8 mouse cellular contexts compared by ENCODE assay signal in the genomic region with DNA sequence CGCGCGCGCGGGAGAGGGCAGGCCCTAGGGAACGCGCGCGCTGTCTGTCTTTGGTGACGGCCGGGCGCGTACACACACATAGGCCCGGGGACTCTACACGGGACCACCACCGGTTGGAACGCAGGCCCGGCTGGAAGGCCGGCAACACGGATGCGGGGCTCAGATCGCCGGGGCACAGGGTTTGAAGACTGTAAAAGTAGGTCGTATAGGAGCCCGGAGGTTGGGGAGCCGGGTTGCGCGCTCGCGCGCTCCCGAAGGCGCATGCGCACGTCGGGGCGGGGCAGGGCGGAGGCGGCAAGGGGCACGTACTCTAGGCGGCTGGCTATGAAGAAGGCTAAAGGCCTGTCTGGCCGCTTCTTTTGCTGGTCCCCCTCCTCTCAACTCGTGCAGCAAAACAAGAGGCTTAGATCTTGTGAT. TPM values are rescaled to one million over a fixed set of nuclear protein-coding genes. Genes with fewer than 3 reads are reported as not detected.
DNase-seq lines count a peak whose midpoint lies in the region; ATAC-seq and TF ChIP-seq lines count a peak whose summit lies in the region.

No protein-coding gene starts in this region.

- H3K4me3 ChIP-seq in ES-E14 (ENCODE audit: insufficient read depth in 1 of 2, low read depth in 1 of 2, low read length in 2 of 2, poor library complexity in 1 of 2, severe bottlenecking in 1 of 2) = peak overlapping the region; percentile 83 to 91
- peak overlapping the region; percentile 96 for H3K4me3 ChIP-seq in forebrain, embryonic 15.5 days
- H3K4me3 ChIP-seq in layer of hippocampus, adult 2 months = peak overlapping the region; percentile 62
- peak overlapping the region; percentile 97 for H3K4me3 ChIP-seq in lung, embryonic 14.5 days (ENCODE audit: low read depth, low read length)

- TF ChIP-seq CTCF in layer of hippocampus, adult 2 months (conservative IDR thresholded peaks at IDR 0.05) = no peak
- no peak for TF ChIP-seq CTCF in lung, embryonic 14.5 days (IDR thresholded peaks at IDR 0.05; ENCODE audit: low read depth)

- H3K4me1 ChIP-seq in ES-E14 (ENCODE audit: control insufficient read depth in 2 of 2, insufficient read depth in 2 of 2, low read length in 2 of 2, poor library complexity in 1 of 2) = peaks cover 2 to 16% of the 10 kb centered on the region in 2 experiments; a peak in 2 of 4 replicates
- H3K4me1 ChIP-seq in forebrain, embryonic 15.5 days = peaks cover 28% of the 10 kb centered on the region
- H3K4me1 ChIP-seq in lung, embryonic 14.5 days (ENCODE audit: insufficient read depth) = no peaks in the 10 kb centered on the region

- ATAC-seq in forebrain, embryonic 15.5 days (replicated peaks) = peak; percentile 69
- ATAC-seq in lung, embryonic 14.5 days (ENCODE audit: insufficient read depth) = peak; percentile 65

- no peaks in the 10 kb centered on the region for H3K9me3 ChIP-seq in ES-E14 (ENCODE audit: control insufficient read depth, insufficient read depth, low read depth, low read length)
- H3K9me3 ChIP-seq in forebrain, embryonic 15.5 days = no peaks in the 10 kb centered on the region
- H3K9me3 ChIP-seq in lung, embryonic 14.5 days (ENCODE audit: low read depth, low read length) = no peaks in the 10 kb centered on the region

- peaks cover 48% of the 10 kb centered on the region for H3K36me3 ChIP-seq in ES-E14 (ENCODE audit: control insufficient read depth, insufficient read depth, low read length, poor library complexity, severe bottlenecking)
- H3K36me3 ChIP-seq in forebrain, embryonic 15.5 days = peaks cover 27% of the 10 kb centered on the region
- peaks cover 51% of the 10 kb centered on the region for H3K36me3 ChIP-seq in lung, embryonic 14.5 days (ENCODE audit: insufficient read depth)

- WGBS in forebrain, embryonic 15.5 days = under 1% methylated on average over 43 of the region's 43 CpGs
- WGBS in lung, embryonic 14.5 days = 0% methylated on average over 39 of the region's 43 CpGs

- H3K27ac ChIP-seq in ES-E14 (ENCODE audit: insufficient read depth, low read depth, low read length, poor library complexity, severe bottlenecking) = peak overlapping the region; percentile 89
- H3K27ac ChIP-seq in forebrain, embryonic 15.5 days (replicated peaks) = peak overlapping the region; percentile 99
- H3K27ac ChIP-seq in layer of hippocampus, adult 2 months = peak overlapping the region; percentile 98
- peak overlapping the region; percentile 98 for H3K27ac ChIP-seq in lung, embryonic 14.5 days (ENCODE audit: low read depth)

- H3K4me2 ChIP-seq in forebrain, embryonic 15.5 days (replicated peaks) = peak overlapping the region; percentile 56
- peak overlapping the region; percentile 88 for H3K4me2 ChIP-seq in lung, embryonic 14.5 days

- DNase-seq in ES-E14 (ENCODE audit: low read depth, low spot score) = peak; percentile 65
- peak; percentile 94 for DNase-seq in cerebellum, adult 11 months
- peak; percentile 91 for DNase-seq in heart, postnatal 25 days (ENCODE audit: low spot score)
- peak; percentile 86 to 90 for DNase-seq in layer of hippocampus, adult 2 months (ENCODE audit: low spot score in 2 of 2)
- peak; percentile 92 for DNase-seq in lung, embryonic 14.5 days
- peak; percentile 94 for DNase-seq in ovary, postnatal 10 days (ENCODE audit: low spot score)
- peak; percentile 89 to 92 for DNase-seq in thymus, postnatal 10 days (ENCODE audit: low spot score in 2 of 2)

- intact Hi-C loops in heart, postnatal 25 days (cut with DNase I) = loop anchor here (10.0 kb wide), 1 partner anchor 373 kb away; a partner anchor contains a TSS

- in situ Hi-C loops in ES-E14 (cut with MboI; ENCODE audit: low sequenced_read_pairs in 2 of 2, unreplicated experiment in 2 of 2) = no loop called here

- H3K9ac ChIP-seq in ES-E14 (ENCODE audit: insufficient read depth, low read depth, low read length, poor library complexity, severe bottlenecking) = peak overlapping the region; percentile 91
- peak overlapping the region; percentile 98 for H3K9ac ChIP-seq in forebrain, embryonic 15.5 days (replicated peaks)
- peak overlapping the region; percentile 99 for H3K9ac ChIP-seq in lung, embryonic 14.5 days

- H3K27me3 ChIP-seq in forebrain, embryonic 15.5 days = no peaks in the 10 kb centered on the region
- H3K27me3 ChIP-seq in lung, embryonic 14.5 days (ENCODE audit: insufficient read depth, low read length) = no peaks in the 10 kb centered on the region

TF ChIP-seq in ES-E14, 5 proteins besides CTCF, POLR2A, EP300 and RAD21:
- TF ChIP-seq MAFK (IDR thresholded peaks at IDR 0.05; ENCODE audit: insufficient read depth, low read depth, low read length) (no peak), ZC3H11A (IDR thresholded peaks at IDR 0.05; ENCODE audit: borderline replicate concordance, low read depth, low read length) (no peak), CHD2 (IDR thresholded peaks at IDR 0.05; ENCODE audit: low read depth, low read length) (no peak), ZNF384 (IDR thresholded peaks at IDR 0.05; ENCODE audit: low read depth, low read length) (no peak), HCFC1 (IDR thresholded peaks at IDR 0.05; ENCODE audit: borderline replicate concordance, insufficient read depth, low read length) (no peak)

RNA-seq across cellular contexts. Expression of a gene that starts 0.8 kb away (rescaled TPM):
- 30.2 and 32.1 TPM in 2 replicates for total RNA-seq in ES-E14 (2012; rRNA removed)
- 24.8 and 28.9 TPM in 2 replicates for polyA plus RNA-seq in forebrain, embryonic 15.5 days (2015; fragmentation: Nextera tagmentation; extraction: Ambion mirVana)
- total RNA-seq in heart, postnatal 25 days (2021) = 100 to 1,000 TPM; 103 to 121 TPM
- 100 to 1,000 TPM; 134 to 137 TPM for total RNA-seq in layer of hippocampus, adult 2 months (2021)
- polyA plus RNA-seq in lung, embryonic 14.5 days (2014; fragmentation: Nextera tagmentation; extraction: Ambion mirVana) = 21.8 and 23.3 TPM in 2 replicates

RNA-seq across cellular contexts. Expression of a gene that starts 13.5 kb away (rescaled TPM):
- total RNA-seq in ES-E14 (2012; rRNA removed) = not detected in 2 replicates
- polyA plus RNA-seq in forebrain, embryonic 15.5 days (2015; fragmentation: Nextera tagmentation; extraction: Ambion mirVana) = not detected in 2 replicates
- 10 to 100 TPM; 16.8 to 34.4 TPM for total RNA-seq in heart, postnatal 25 days (2021)
- total RNA-seq in layer of hippocampus, adult 2 months (2021) = not detected
- not detected in 2 replicates for polyA plus RNA-seq in lung, embryonic 14.5 days (2014; fragmentation: Nextera tagmentation; extraction: Ambion mirVana)

RNA-seq across cellular contexts. Expression of a gene that starts 15.9 kb away (rescaled TPM):
- total RNA-seq in ES-E14 (2012; rRNA removed) = 54.6 and 102 TPM in 2 replicates
- polyA plus RNA-seq in forebrain, embryonic 15.5 days (2015; fragmentation: Nextera tagmentation; extraction: Ambion mirVana) = 16.0 and 20.0 TPM in 2 replicates
- 1 to 10 TPM; 4.3 to 5.6 TPM for total RNA-seq in heart, postnatal 25 days (2021)
- total RNA-seq in layer of hippocampus, adult 2 months (2021) = 1 to 10 TPM; 7.5 to 8.6 TPM
- polyA plus RNA-seq in lung, embryonic 14.5 days (2014; fragmentation: Nextera tagmentation; extraction: Ambion mirVana) = 66.2 and 67.4 TPM in 2 replicates

RNA-seq across cellular contexts. Expression of a gene that starts 16.2 kb away (rescaled TPM):
- 0.67 and 1.6 TPM in 2 replicates for total RNA-seq in ES-E14 (2012; rRNA removed)
- 0.34 and 0.62 TPM in 2 replicates for polyA plus RNA-seq in forebrain, embryonic 15.5 days (2015; fragmentation: Nextera tagmentation; extraction: Ambion mirVana)
- total RNA-seq in heart, postnatal 25 days (2021) = under 1 TPM in 1 of 2 experiments, not detected in 1; 0.29 TPM
- not detected for total RNA-seq in layer of hippocampus, adult 2 months (2021)
- polyA plus RNA-seq in lung, embryonic 14.5 days (2014; fragmentation: Nextera tagmentation; extraction: Ambion mirVana) = 3.6 and 4.9 TPM in 2 replicates

RNA-seq across cellular contexts. Expression of a gene that starts 32.9 kb away (rescaled TPM):
- total RNA-seq in ES-E14 (2012; rRNA removed) = not detected in 2 replicates
- not detected in 2 replicates for polyA plus RNA-seq in forebrain, embryonic 15.5 days (2015; fragmentation: Nextera tagmentation; extraction: Ambion mirVana)
- total RNA-seq in heart, postnatal 25 days (2021) = 1 to 10 TPM; 6.5 to 9.5 TPM
- total RNA-seq in layer of hippocampus, adult 2 months (2021) = not detected
- not detected in 2 replicates for polyA plus RNA-seq in lung, embryonic 14.5 days (2014; fragmentation: Nextera tagmentation; extraction: Ambion mirVana)

Comparison
In these comparisons a context has a peak if more than half of its experiments do, and no peak if none do; other contexts are left out.
1. Peak in every context shown above with its lines: DNase-seq, ATAC-seq, H3K4me3 ChIP-seq and H3K27ac ChIP-seq.
2. RNA of a gene that starts 13.5 kb away (total RNA-seq): 16.8 to 34.4 TPM in heart, postnatal 25 days; not detected in ES-E14 and not detected in layer of hippocampus, adult 2 months; every median in the first group is over 10 times any median in the second.